Mouse (Mus musculus) adrenal gland, postnatal 25 days (tissue): ENCODE results near the gene Mmgt2. TPM values are rescaled to one million over a fixed set of nuclear protein-coding genes. Genes with fewer than 3 reads are reported as not detected.

Experiments used
- DNase-seq: peaks from one replicate; pipeline ENCODE4 v3.0.0; 2021; ENCODE audit warnings: mixed read lengths
- long read RNA-seq: library from polyadenylated mRNA; stranded (forward); transcript quantifications from one replicate; pipeline ENCODE4 v2.0.0, GENCODE M21; 2021
- total RNA-seq: library from RNA; stranded (reverse); gene quantifications from 2 replicates; pipeline ENCODE4 v1.2.3, GENCODE M21; 2021

The Mmgt2 gene
- 35.7 and 49.0 TPM in 2 replicates for total RNA-seq
- long read RNA-seq, transcript Mmgt2-207 (2 exons, 589 nt), result major isoform, 5 of 11 reads
- long read RNA-seq, partial matches to known transcripts, result 1 of 11 reads
- long read RNA-seq, other reads (novel, unspliced or antisense), result 2 of 11 reads

DNA sequence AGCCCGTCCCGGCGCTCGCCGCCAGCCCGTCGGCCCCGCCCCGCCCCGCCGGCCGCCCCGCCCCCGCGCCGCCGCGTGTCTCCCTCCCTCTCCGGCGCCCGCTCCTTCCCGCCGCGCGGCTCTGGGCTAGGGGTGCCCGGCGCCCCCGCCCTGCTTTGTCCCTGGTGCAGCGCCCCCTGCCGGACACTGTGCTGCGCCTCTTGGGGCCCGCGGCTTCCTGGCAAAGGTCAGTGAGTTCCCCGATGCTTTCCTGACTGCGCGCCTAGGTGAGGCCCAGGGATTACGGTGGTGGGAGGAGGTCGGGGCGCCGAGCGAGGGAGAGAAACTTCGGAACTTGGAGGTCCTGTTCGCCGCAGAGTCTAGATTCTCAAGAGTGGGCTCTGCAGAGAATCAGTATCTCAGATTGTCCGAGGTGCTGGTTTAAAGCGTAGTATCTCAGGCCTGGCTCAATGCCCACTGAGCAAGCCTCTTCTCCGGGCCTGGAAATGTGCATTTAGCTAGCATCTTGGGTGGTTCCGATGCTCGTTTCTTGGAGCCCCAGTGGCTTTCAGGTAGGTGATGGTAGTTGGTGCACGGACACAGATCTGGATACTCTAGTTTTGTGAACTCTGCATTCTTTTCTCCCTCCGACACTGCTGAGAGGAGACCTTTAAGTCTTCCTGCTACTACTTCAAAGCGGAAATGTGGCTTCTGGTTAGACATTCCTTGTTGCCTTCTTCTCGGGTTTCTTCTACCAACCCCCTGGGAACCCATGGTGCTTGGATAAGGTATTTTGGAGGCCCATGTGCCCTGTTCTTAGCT, at the start of gene Mmgt2:
TSS of gene Mmgt2 (plus strand) at position 74 of the 801 bp plus-strand sequence.
- DNase-seq, result peak; percentile 99

DNA sequence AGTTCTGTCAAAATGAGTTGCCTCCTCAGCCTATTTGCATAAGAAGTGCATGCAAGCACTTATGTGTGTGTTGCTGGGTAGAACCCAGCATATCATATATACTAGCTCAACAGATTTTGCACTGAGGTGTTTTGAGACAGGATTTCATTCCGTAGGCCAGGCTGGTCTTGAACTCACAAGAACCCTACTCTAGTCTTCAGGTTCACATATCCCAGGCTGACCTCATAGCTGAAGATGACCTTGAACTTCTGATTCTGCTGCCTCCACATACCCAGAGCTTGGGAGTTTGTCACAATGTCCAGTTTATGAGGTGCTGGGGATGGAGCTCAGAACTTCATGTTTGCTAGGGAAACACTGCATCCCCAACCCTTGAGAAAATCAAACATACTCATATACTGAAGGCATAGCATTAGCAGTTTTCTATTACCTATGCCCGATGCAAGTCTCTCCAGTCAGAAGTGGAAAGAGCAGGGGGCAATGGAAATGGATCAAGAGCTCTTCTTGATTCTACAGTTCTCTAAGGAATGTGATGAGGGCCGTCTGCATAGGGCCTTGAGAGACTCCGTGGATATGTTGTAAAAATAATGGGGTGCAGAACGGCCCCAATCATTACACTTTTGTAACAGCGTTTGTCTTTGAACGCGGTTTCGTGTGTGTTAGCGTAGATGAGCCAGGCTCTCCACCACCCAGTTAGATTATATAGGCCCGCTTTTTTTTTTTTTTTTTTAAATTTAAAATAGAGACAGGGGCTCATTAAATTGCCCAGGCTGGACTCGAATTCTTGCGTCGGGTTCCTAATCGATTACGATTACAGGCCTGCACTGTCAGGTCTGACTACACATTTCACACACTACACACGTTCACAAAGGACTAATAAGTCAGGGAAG, 46.5 kb upstream of the Mmgt2 start:
- no peak for DNase-seq

DNA sequence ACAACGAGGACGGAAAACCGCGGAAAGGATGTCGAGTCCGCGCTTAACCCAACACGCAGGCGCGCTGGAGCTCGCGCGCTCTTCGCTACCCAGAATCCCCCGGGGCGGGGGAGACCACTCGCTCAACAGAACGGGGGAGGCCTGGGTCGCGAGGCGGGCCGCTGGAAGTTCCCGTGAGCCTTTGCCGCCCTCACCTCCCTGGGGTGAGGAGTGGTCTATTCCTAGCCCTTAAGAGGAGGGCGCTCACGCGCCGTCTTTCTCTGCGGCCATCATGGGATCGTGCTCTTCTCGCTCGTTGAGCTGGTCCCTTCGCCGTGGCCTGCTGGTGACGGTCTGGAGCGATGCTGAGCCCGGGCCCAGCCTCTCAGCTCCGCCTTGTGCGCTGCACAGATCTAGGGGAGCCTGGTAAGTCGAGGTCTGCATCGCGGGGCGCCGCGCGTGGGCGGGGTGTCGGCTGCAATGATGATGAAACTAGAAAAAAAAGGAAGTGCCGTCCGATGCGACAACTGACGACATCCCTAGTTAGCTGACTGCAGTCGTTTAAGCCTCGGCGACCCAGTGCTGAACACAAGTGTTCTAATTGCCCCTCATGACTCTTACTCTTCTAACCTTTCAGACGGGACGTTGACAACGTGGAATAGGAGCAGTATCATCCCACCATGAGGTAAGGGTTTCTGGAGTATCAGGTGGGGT, 45.7 kb upstream of the Mmgt2 start:
- peak; percentile 96 for DNase-seq

- no peak for DNase-seq
Observed at GRCm38 (mm10) chr11:62603312-62604056, 45.0 kb upstream of the Mmgt2 start.

GRCm38 (mm10) chr11:62604123-62604706, 44.2 kb upstream of the Mmgt2 start:
- DNase-seq, result no peak

- no peak for DNase-seq
Observed at GRCm38 (mm10) chr11:62604886-62605618, 43.4 kb upstream of the Mmgt2 start.

GRCm38 (mm10) chr11:62605619-62606298, 42.7 kb upstream of the Mmgt2 start:
- no peak for DNase-seq

- no peak for DNase-seq
Observed at GRCm38 (mm10) chr11:62606299-62607169, 41.9 kb upstream of the Mmgt2 start.

DNA sequence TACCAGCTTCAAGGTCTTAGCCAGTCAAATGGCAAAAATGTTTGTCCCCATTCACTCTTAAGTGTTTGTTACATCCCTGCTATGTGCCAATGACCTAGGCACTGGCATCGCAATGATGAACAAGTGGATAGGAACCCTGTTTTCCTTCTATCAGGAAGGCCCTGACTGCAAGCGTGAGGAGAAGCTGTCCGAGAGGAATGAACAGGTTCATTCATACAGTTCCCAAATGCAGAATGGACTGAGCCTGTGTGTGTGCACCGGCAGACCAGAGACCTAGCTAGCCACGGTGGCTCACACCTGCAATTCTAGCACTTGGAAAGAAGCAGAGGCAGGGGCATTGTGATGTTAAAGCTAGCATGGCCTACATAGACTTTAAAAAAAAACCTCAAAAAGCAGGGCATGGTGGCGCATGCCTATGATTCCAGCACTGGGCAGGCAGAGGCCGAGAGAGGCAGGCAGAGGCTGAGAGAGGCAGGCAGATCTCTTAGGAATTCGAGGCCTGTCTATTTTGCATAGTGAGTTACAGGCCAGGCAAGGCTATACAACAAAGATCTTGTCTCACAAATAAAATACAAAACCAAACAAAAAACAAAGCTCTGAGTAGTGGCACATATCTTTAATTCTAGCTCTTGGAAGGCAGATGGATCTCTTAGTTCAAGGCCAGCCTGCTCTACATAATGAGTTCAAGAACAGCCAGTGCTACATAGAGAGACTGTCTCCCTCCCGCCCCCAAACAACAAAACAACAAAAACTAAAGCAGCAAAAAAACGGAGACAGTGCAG, 41.1 kb upstream of the Mmgt2 start:
- no peak for DNase-seq

DNA sequence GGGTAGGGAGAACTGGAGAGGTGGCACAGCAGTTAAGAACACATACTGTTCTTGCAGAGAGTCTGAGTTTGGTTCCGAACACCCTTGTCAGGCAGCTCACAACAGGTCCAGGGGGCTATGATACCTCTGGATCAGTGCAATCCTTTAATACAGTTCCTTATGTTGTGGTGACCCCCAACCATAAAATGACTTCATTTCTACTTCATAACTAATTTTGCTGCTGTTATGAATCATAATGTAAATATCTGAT, 40.6 kb upstream of the Mmgt2 start:
- DNase-seq, result no peak

DNA sequence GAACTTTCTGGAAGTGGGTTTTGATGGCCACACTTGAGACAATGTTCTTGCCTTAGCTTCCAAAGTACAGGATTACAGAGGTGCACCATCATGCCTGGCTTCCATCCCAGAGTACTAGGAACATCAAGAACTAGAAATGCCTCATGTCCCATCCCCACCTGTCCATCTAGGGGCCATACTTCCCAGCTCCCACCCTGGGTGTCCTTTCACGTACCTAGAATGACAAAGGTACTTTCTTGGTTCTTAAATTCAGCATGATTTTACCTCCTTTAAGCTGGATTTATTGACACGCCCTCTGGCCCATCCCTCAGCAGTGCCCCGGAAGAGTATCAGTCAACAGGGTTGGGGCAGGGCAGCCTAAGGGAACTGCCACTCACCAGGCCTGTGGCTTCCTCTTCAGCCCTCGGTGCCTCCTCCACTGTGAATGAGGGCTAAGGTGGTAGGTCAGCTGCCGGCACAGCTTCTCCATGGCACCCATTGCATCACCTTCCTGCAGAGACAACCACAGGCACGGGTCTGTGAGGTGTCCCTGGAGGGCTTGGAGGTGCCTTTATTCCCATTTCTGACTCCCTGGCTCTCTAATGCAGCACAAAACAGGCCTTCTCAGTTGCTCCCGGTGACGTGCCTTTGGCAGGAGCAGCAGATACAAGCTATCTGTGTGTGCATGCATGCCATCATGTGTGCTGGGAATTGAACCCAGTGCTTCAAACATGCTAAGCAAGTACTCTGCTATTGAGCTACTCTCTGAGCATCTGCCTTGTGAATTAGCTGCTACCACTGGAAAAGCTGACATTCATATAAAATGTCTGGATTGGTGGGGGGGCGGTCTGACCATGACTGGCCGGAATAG, 39.4 kb upstream of the Mmgt2 start:
- no peak for DNase-seq

DNA sequence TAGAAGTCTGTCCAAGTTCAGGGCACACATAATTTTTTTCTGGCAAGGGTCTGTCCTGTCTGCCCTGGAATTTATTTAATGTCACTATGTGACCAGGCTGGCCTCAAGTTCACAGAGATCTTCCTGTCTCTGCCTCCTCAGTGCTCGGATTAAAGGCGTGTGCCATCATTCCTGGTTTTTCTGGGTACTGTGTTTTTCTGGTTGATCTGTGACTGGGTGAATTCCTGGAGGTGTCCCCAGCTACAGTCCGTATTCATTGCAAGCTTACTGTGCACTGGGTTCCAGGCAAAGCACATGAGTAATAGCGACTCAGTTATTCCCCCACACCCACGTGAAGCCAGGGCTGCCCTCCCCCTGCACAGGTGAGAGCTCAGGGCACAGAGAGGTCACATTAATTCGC, 38.2 kb upstream of the Mmgt2 start:
- no peak for DNase-seq

- no peak for DNase-seq
Observed at GRCm38 (mm10) chr11:62612604-62613003, 35.9 kb upstream of the Mmgt2 start.

- peak; percentile 91 for DNase-seq
Observed at GRCm38 (mm10) chr11:62613657-62614365, 34.7 kb upstream of the Mmgt2 start.

GRCm38 (mm10) chr11:62614876-62615410, 33.5 kb upstream of the Mmgt2 start:
- no peak for DNase-seq

DNA sequence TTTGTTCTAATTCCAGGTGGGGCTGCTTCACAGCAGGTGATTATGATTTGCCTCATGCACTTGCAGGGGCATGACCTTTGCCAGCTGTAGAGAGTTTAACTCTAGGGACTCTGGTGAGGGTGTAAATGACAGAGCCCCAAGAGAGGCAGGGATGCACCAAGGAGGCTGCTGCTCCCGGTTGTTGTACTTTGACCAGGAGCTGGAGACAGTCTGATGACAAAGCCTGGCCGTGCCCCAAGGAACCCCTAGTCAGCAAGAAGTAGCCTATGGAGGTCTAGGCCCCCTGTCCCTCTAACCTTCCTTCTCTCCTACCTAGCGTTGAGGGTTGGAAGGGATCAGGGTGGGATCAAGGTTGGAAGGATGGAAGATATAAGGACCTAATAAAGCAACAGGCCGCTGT, 33.0 kb upstream of the Mmgt2 start:
- DNase-seq, result no peak
